Mouse (Mus musculus): ENCODE data around the gene Anp32a. TPM values are rescaled to one million over a fixed set of nuclear protein-coding genes. Genes with fewer than 3 reads are reported as not detected.

Gene Anp32a
- total and polyA plus RNA-seq, 3 experiments = 28.8 to 204 (median 189) TPM

- peaks cover 6% of the 10 kb centered on the region for H3K79me2 ChIP-seq (replicated peaks; ENCODE audit: control insufficient read depth, insufficient read depth, low read length)
- TF ChIP-seq CTCF (IDR thresholded peaks at IDR 0.05) = peak; percentile 7; the same call in 1 of the 2 replicates
- TF ChIP-seq EP300 (IDR thresholded peaks at IDR 0.05; ENCODE audit: insufficient read depth, low read depth, low read length) = no peak
- TF ChIP-seq POLR2A (IDR thresholded peaks at IDR 0.05; ENCODE audit: insufficient read depth, low read depth, low read length) = no peak
- 63% methylated on average over 6 of the region's 6 CpGs for WGBS
- no peak overlapping the region for H3K4me3 ChIP-seq
- peaks cover 12% of the 10 kb centered on the region for H3K36me3 ChIP-seq (ENCODE audit: control insufficient read depth, insufficient read depth, low read length)
- peak overlapping the region; percentile 22; the same call in 1 of the 2 replicates for H3K9ac ChIP-seq (ENCODE audit: low read depth, low read length)
- peak overlapping the region; percentile 85 for H3K27ac ChIP-seq
- intact Hi-C loops (cut with DNase I) = no loop called here
- peaks cover 52% of the 10 kb centered on the region for H3K4me1 ChIP-seq (ENCODE audit: control insufficient read depth, insufficient read depth, low read length)
- no peaks in the 10 kb centered on the region for H3K27me3 ChIP-seq (ENCODE audit: control insufficient read depth, insufficient read depth, low read length)
- peak in 1 of 2 experiments; percentile 30 for DNase-seq
Measured at GRCm38 (mm10) chr9:62368256-62368905, 27.3 kb downstream of the Anp32a start.

DNA sequence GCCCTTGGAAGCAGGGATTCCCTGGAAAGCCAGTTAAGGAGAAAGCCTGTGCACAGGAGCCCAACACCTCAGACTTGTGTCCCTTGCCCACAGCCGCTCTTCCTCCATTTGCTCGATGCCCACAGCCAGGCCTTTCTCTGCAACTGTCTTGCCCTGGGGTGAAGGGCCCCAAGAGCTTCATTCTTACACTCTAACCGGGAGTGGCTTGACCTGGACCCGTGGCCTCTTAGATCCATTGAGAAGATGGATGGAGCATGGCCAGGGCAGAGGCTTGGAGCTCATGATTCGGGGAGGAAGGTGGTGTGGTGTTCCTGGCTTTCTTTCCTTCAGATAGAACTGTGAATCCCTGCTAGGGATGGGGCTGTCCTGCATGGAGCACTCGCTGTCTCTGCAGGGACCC, 28.1 kb downstream of the Anp32a start:
- peaks cover 54% of the 10 kb centered on the region for H3K4me1 ChIP-seq (ENCODE audit: control insufficient read depth, insufficient read depth, low read length)
- peak overlapping the region; percentile 22; the same call in 1 of the 2 replicates for H3K9ac ChIP-seq (ENCODE audit: low read depth, low read length)
- H3K4me3 ChIP-seq = no peak overlapping the region
- H3K27ac ChIP-seq = no peak overlapping the region
- peaks cover 14% of the 10 kb centered on the region for H3K36me3 ChIP-seq (ENCODE audit: control insufficient read depth, insufficient read depth, low read length)
- H3K79me2 ChIP-seq (replicated peaks; ENCODE audit: control insufficient read depth, insufficient read depth, low read length) = peaks cover 6% of the 10 kb centered on the region
- DNase-seq = no peak
- no peak for TF ChIP-seq POLR2A (IDR thresholded peaks at IDR 0.05; ENCODE audit: insufficient read depth, low read depth, low read length)
- no peak for TF ChIP-seq CTCF (IDR thresholded peaks at IDR 0.05)
- no peak for TF ChIP-seq EP300 (IDR thresholded peaks at IDR 0.05; ENCODE audit: insufficient read depth, low read depth, low read length)
- intact Hi-C loops (cut with DNase I) = no loop called here
- H3K27me3 ChIP-seq (ENCODE audit: control insufficient read depth, insufficient read depth, low read length) = no peaks in the 10 kb centered on the region
- WGBS = 70% methylated on average over 6 of the region's 6 CpGs

DNA sequence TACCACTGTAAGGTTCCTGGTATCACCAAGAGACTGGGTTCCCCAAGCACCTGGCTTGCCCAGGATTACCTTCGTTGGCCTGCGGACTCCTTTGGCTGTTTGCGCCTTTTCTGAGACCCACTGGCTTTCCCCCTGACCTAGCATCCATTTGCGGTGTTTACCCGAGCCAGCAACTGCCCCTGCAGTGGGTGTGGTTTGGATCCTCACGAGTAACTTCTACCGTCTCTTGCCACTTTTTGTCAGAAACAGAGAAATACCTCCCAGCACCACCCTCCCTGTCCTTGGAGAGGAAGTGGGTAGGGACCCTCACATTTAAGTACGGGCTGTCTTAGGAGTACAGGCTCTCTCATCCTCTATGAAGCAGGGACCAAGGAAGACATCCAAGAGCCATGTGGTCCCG, 29.1 kb downstream of the Anp32a start:
- Histone ChIP-seq H3K27ac (no peak overlapping the region), H3K4me3 (no peak overlapping the region), H3K79me2 (replicated peaks; ENCODE audit: control insufficient read depth, insufficient read depth, low read length) (peaks cover 6% of the 10 kb centered on the region), H3K27me3 (ENCODE audit: control insufficient read depth, insufficient read depth, low read length) (no peaks in the 10 kb centered on the region), H3K36me3 (ENCODE audit: control insufficient read depth, insufficient read depth, low read length) (peaks cover 14% of the 10 kb centered on the region), H3K9ac (ENCODE audit: low read depth, low read length) (no peak overlapping the region), H3K4me1 (ENCODE audit: control insufficient read depth, insufficient read depth, low read length) (peaks cover 55% of the 10 kb centered on the region)
- TF ChIP-seq POLR2A (IDR thresholded peaks at IDR 0.05; ENCODE audit: insufficient read depth, low read depth, low read length) (no peak), EP300 (IDR thresholded peaks at IDR 0.05; ENCODE audit: insufficient read depth, low read depth, low read length) (no peak), CTCF (IDR thresholded peaks at IDR 0.05) (no peak)
- 62% methylated on average over 9 of the region's 9 CpGs for WGBS
- intact Hi-C loops (cut with DNase I) = no loop called here
- DNase-seq = no peak

- WGBS = 54% methylated on average over 6 of the region's 6 CpGs
- H3K27me3 ChIP-seq (ENCODE audit: control insufficient read depth, insufficient read depth, low read length) = no peaks in the 10 kb centered on the region
- no peak for DNase-seq
- no peak overlapping the region for H3K27ac ChIP-seq
- H3K36me3 ChIP-seq (ENCODE audit: control insufficient read depth, insufficient read depth, low read length) = peaks cover 11% of the 10 kb centered on the region
- intact Hi-C loops (cut with DNase I) = no loop called here
- H3K4me1 ChIP-seq (ENCODE audit: control insufficient read depth, insufficient read depth, low read length) = peaks cover 53% of the 10 kb centered on the region
- TF ChIP-seq POLR2A (IDR thresholded peaks at IDR 0.05; ENCODE audit: insufficient read depth, low read depth, low read length) (no peak), EP300 (IDR thresholded peaks at IDR 0.05; ENCODE audit: insufficient read depth, low read depth, low read length) (no peak), CTCF (IDR thresholded peaks at IDR 0.05) (no peak)
- H3K9ac ChIP-seq (ENCODE audit: low read depth, low read length) = no peak overlapping the region
- H3K79me2 ChIP-seq (replicated peaks; ENCODE audit: control insufficient read depth, insufficient read depth, low read length) = peaks cover 6% of the 10 kb centered on the region
- H3K4me3 ChIP-seq = no peak overlapping the region
Measured at GRCm38 (mm10) chr9:62370648-62371280, 29.7 kb downstream of the Anp32a start.

DNA sequence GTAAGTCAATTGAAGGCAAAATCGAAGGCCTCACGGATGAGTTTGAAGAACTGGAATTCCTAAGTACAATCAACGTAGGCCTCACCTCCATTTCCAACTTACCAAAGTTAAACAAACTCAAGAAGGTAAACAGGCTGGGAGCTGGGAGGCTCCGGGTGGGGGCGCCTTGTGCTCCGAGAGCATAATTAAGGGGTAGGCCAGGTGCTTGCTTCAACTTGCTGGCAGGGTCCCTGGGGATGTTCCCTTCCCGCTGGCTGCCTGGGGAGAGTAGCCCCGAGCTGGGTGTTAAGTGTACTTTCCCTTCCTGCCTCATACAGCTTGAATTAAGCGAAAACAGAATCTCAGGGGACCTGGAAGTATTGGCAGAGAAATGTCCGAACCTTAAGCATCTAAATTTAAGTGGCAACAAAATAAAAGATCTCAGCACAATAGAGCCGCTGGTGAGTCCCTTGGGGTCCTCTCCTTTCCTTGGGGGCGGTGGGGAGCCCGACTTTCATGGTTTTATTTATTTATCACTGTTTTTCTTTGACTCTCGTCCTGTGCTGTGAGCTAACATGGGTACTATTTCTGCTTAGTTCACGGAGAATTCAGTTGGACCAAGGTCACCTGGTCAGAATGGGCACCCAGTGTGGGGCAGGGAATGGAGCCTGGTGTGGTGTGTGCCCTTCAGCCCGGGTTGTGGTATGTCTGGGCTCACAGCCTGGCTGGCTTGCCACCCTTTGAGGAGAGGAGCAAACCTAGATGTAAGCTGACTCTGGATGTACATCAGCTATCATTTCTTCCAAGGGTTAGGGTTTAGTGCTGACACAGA, 30.9 kb downstream of the Anp32a start:
- H3K27me3 ChIP-seq (ENCODE audit: control insufficient read depth, insufficient read depth, low read length) = no peaks in the 10 kb centered on the region
- H3K27ac ChIP-seq = peak overlapping the region; percentile 48
- peaks cover 6% of the 10 kb centered on the region for H3K79me2 ChIP-seq (replicated peaks; ENCODE audit: control insufficient read depth, insufficient read depth, low read length)
- peaks cover 45% of the 10 kb centered on the region for H3K4me1 ChIP-seq (ENCODE audit: control insufficient read depth, insufficient read depth, low read length)
- 54% methylated on average over 16 of the region's 16 CpGs for WGBS
- peaks cover 7% of the 10 kb centered on the region for H3K36me3 ChIP-seq (ENCODE audit: control insufficient read depth, insufficient read depth, low read length)
- no peak overlapping the region for H3K4me3 ChIP-seq
- intact Hi-C loops (cut with DNase I) = loop anchor here (2.0 kb wide), 1 partner anchor 179 kb away; no protein-coding TSS in a partner anchor
- DNase-seq = peak in 1 of 2 experiments; percentile 34
- no peak overlapping the region; the same call in 1 of the 2 replicates for H3K9ac ChIP-seq (ENCODE audit: low read depth, low read length)
- TF ChIP-seq CTCF (IDR thresholded peaks at IDR 0.05) = no peak
- no peak for TF ChIP-seq POLR2A (IDR thresholded peaks at IDR 0.05; ENCODE audit: insufficient read depth, low read depth, low read length)
- no peak for TF ChIP-seq EP300 (IDR thresholded peaks at IDR 0.05; ENCODE audit: insufficient read depth, low read depth, low read length)

All from heart, adult 2 months (tissue).